Mouse (Mus musculus): ENCODE measurements around the gene Ncoa6.

- TF ChIP-seq CTCF (IDR thresholded peaks at IDR 0.05; ENCODE audit: insufficient read depth, low read depth, low read length) (no peak), POLR2A (IDR thresholded peaks at IDR 0.05; ENCODE audit: insufficient read depth, low read depth, low read length) (no peak)
These were observed 79.1 kb downstream of the Ncoa6 start for GRCm38 (mm10) chr2:155394586-155394985.
